Mouse (Mus musculus) forebrain, embryonic 12.5 days (tissue): ENCODE measurements around the gene Vwf. TPM values are rescaled to one million over a fixed set of nuclear protein-coding genes. Genes with fewer than 3 reads are reported as not detected.

ENCODE experiments used
- ATAC-seq: fragments of 200-750 bp; cut with Nextera tagmentation; 2 replicates; pipeline ENCODE4 v1.8.0; 2017; ENCODE audit warnings: moderate TSS enrichment; ENCODE audit not compliant: low FRiP score
- H3K27ac ChIP-seq: fragments of 300-500 bp; sonication (generic); 2 replicates; pipeline ENCODE4 v1.5.1; 2016; ENCODE audit warnings: mild to moderate bottlenecking
- H3K27me3 ChIP-seq: fragments of 300-500 bp; sonication (generic); 2 replicates; pipeline ENCODE4 v1.6.1; 2016; ENCODE audit warnings: mild to moderate bottlenecking
- H3K36me3 ChIP-seq: fragments of 300-500 bp; sonication (generic); replicated peaks from 2 replicates; pipeline ENCODE4 v1.6.1; 2016; ENCODE audit warnings: mild to moderate bottlenecking
- H3K4me1 ChIP-seq: fragments of 300-500 bp; sonication (generic); 2 replicates; pipeline ENCODE4 v1.6.1; 2016
- H3K4me2 ChIP-seq: fragments of 300-500 bp; sonication (generic); 2 replicates; pipeline ENCODE4 v1.6.1; 2016; ENCODE audit warnings: mild to moderate bottlenecking, moderate library complexity
- H3K4me3 ChIP-seq: fragments of 300-500 bp; sonication (generic); replicated peaks from 2 replicates; pipeline ENCODE4 v1.5.1; 2016; ENCODE audit warnings: mild to moderate bottlenecking
- H3K9ac ChIP-seq: fragments of 300-500 bp; sonication (generic); 2 replicates; pipeline ENCODE4 v1.6.1; 2016; ENCODE audit warnings: mild to moderate bottlenecking
- H3K9me3 ChIP-seq: fragments of 300-500 bp; sonication (generic); 2 replicates; pipeline ENCODE4 v1.6.1; 2016
- WGBS: fragments of 180-500 bp; shearing (Covaris S2); methylation state at CpG from one replicate; pipeline ENCODE4 v1.1.7; 2016; 5-methylcytosine and 5-hydroxymethylcytosine counted together
- polyA plus RNA-seq: library from polyadenylated mRNA; unstranded; fragments of >200 nt; fragmentation: Nextera tagmentation; extraction: Ambion mirVana; gene quantifications from 2 replicates; pipeline ENCODE4 v1.2.1, GENCODE M21; 2016

The Vwf gene
- polyA plus RNA-seq, 1 experiment from 2014 or later: 10.3 TPM

DNA sequence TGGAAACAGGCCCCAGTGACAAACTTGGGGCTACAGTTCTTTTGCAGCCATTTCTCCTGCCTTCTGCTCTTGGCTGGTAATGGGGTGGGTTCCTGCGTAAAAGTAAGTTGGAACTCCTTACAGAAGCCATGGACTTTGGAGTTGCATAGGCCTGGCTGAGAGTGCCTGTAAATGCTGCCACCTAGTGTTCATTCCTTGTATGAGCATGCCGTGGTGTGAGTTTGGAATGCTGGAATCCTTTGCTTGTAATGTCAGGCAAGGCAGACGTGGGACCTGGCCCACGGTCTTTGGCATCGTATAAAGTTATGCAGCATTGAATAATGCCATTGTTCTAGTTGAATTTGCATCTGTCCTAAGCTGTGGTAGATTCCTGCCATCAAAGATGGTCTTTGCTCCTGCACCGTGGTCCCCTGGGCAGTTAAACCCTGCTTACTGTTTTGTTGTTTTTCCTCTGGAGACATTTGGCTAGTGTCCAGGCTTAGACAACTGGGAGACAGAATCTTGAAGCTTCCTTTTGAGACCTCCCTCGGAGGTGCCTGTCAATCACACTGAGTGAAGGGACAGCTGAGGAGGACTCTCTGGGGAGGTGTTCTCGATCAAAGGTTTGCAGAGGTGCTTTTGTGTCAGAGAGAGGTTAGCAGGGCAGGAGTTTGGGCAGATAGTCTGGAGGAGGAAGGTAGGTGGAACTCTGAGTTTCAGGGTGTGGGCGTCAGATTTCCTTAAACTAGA, 58.1 kb downstream of the Vwf start:
- peaks cover 7% of the 10 kb centered on the region; the same call in 1 of the 2 replicates for H3K4me1 ChIP-seq
- no peak overlapping the region for H3K4me3 ChIP-seq
- ATAC-seq: peak; percentile 33; the same call in 1 of the 2 replicates
- H3K9me3 ChIP-seq: no peaks in the 10 kb centered on the region
- no peak overlapping the region for H3K9ac ChIP-seq
- H3K27ac ChIP-seq: no peak overlapping the region
- 28% methylated on average over 9 of the region's 9 CpGs for WGBS
- H3K27me3 ChIP-seq: peaks cover 27% of the 10 kb centered on the region
- no peak overlapping the region for H3K4me2 ChIP-seq
- no peaks in the 10 kb centered on the region for H3K36me3 ChIP-seq

DNA sequence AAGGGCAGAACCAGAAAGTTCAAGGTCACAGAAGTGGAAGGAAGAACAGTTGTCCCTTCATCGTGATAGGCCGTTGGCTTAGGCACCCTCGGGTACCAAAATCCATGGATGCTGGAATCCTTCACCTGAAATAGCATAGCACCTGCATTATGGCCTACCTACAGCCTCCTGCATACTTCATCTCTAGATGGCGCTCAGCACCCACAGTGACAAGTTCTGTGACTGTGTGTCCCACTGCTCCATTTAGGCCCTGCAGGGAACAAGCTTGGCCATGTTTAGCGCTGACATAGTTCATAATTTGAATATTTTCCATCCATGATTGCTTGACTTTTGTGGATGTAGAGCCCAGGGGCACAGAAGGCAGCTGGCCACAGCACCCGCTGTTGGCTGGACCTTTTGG, 62.5 kb downstream of the Vwf start:
- Histone ChIP-seq H3K9me3 (no peaks in the 10 kb centered on the region), H3K36me3 (no peaks in the 10 kb centered on the region), H3K4me3 (no peak overlapping the region), H3K4me2 (no peak overlapping the region), H3K4me1 (no peaks in the 10 kb centered on the region), H3K27ac (no peak overlapping the region), H3K27me3 (peaks cover 21% of the 10 kb centered on the region), H3K9ac (no peak overlapping the region)
- no peak for ATAC-seq
- 65% methylated on average over 6 of the region's 6 CpGs for WGBS

DNA sequence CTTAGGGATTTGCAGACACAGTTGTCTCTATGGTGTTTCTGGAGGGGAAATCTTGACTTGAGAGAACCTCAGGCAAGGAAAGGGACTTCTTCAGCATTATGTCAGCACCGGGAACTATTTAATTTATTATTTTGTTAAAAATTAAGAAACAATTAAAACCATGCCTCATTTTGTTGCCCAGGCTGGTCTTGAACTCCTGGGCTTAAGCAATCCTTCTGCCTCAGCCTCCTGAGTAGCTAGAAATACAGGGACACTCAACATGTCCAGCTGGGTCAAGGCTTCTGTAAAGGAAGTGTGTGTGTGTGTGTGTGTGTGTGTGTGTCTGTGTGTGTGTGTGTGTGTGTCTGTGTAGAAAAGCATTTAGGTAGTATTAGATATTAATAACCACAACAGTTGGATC, 71.3 kb downstream of the Vwf start:
- no peaks in the 10 kb centered on the region for H3K9me3 ChIP-seq
- H3K4me2 ChIP-seq: no peak overlapping the region
- 93% methylated on average over 1 of the region's 1 CpGs for WGBS
- no peak for ATAC-seq
- H3K4me1 ChIP-seq: no peaks in the 10 kb centered on the region
- no peaks in the 10 kb centered on the region for H3K27me3 ChIP-seq
- no peak overlapping the region for H3K27ac ChIP-seq
- H3K9ac ChIP-seq: no peak overlapping the region
- H3K36me3 ChIP-seq: no peaks in the 10 kb centered on the region
- H3K4me3 ChIP-seq: no peak overlapping the region

- Histone ChIP-seq H3K36me3 (no peaks in the 10 kb centered on the region), H3K27me3 (no peaks in the 10 kb centered on the region), H3K9ac (no peak overlapping the region), H3K9me3 (no peaks in the 10 kb centered on the region), H3K4me2 (no peak overlapping the region), H3K4me3 (no peak overlapping the region), H3K27ac (no peak overlapping the region), H3K4me1 (no peaks in the 10 kb centered on the region)
- 50% methylated on average over 6 of the region's 6 CpGs for WGBS
- ATAC-seq: no peak
These were observed 74.2 kb downstream of the Vwf start for GRCm38 (mm10) chr6:125620764-125621163.

- Histone ChIP-seq H3K4me3 (no peak overlapping the region), H3K4me2 (no peak overlapping the region), H3K36me3 (no peaks in the 10 kb centered on the region), H3K9ac (no peak overlapping the region), H3K27me3 (no peaks in the 10 kb centered on the region), H3K4me1 (no peaks in the 10 kb centered on the region), H3K9me3 (no peaks in the 10 kb centered on the region), H3K27ac (no peak overlapping the region)
- WGBS: 68% methylated on average over 2 of the region's 2 CpGs
- no peak for ATAC-seq
These were observed 75.9 kb downstream of the Vwf start for GRCm38 (mm10) chr6:125622434-125622833.

DNA sequence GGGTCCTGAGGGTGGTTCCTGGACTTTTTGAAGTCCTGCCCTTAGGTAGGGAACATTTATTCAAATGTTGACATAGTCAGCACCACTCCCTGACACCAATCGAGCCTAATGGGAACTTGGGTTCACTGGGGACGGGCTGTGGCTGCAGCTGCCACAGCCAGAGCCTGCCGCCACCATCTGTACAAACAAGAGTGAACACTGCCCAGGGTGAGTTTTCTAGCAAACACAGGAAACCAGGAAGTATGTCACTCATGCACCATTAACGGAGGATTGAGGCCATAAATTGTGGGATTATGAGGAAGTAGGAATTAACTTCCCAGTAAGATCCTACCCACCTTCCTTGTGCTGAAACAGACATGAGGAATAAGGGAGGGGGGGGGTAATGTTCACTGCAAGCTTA, 93.9 kb downstream of the Vwf start:
- WGBS: 80% methylated on average over 4 of the region's 4 CpGs
- no peaks in the 10 kb centered on the region for H3K4me1 ChIP-seq
- H3K27ac ChIP-seq: no peak overlapping the region
- no peaks in the 10 kb centered on the region for H3K9me3 ChIP-seq
- peaks cover 3% of the 10 kb centered on the region; the same call in 1 of the 2 replicates for H3K27me3 ChIP-seq
- no peak overlapping the region for H3K4me3 ChIP-seq
- no peaks in the 10 kb centered on the region for H3K36me3 ChIP-seq
- ATAC-seq: no peak
- no peak overlapping the region for H3K9ac ChIP-seq
- no peak overlapping the region for H3K4me2 ChIP-seq

DNA sequence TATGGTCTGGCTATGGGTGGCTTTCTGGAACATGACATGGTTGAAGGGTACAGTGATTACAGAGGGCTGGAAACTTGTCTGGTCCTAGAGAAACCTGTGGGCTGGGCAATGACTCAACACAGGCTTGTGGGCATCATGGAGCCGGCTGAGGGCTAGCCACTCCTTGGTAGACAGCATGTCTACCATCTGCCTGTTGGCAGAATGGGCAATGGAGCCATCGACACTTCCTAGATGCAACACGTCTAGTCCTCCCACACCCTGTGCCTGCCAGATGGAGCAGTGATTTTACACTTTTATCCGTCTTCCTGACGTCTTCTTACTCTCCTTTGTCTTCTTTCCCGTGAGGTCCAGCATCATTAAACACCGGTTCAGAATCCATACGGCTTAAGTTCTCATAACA, 94.6 kb downstream of the Vwf start:
- 87% methylated on average over 8 of the region's 8 CpGs for WGBS
- H3K27me3 ChIP-seq: peaks cover 3% of the 10 kb centered on the region; the same call in 1 of the 2 replicates
- no peaks in the 10 kb centered on the region for H3K4me1 ChIP-seq
- no peak overlapping the region for H3K4me3 ChIP-seq
- H3K36me3 ChIP-seq: no peaks in the 10 kb centered on the region
- H3K9ac ChIP-seq: no peak overlapping the region
- no peaks in the 10 kb centered on the region for H3K9me3 ChIP-seq
- H3K4me2 ChIP-seq: no peak overlapping the region
- ATAC-seq: no peak
- H3K27ac ChIP-seq: no peak overlapping the region

GRCm38 (mm10) chr6:125648964-125649363, 102.4 kb downstream of the Vwf start:
- no peak overlapping the region for H3K9ac ChIP-seq
- H3K4me2 ChIP-seq: no peak overlapping the region
- no peaks in the 10 kb centered on the region for H3K4me1 ChIP-seq
- WGBS: 88% methylated on average over 12 of the region's 12 CpGs
- no peaks in the 10 kb centered on the region for H3K27me3 ChIP-seq
- H3K9me3 ChIP-seq: no peaks in the 10 kb centered on the region
- ATAC-seq: no peak
- H3K27ac ChIP-seq: no peak overlapping the region
- no peaks in the 10 kb centered on the region for H3K36me3 ChIP-seq
- no peak overlapping the region for H3K4me3 ChIP-seq

DNA sequence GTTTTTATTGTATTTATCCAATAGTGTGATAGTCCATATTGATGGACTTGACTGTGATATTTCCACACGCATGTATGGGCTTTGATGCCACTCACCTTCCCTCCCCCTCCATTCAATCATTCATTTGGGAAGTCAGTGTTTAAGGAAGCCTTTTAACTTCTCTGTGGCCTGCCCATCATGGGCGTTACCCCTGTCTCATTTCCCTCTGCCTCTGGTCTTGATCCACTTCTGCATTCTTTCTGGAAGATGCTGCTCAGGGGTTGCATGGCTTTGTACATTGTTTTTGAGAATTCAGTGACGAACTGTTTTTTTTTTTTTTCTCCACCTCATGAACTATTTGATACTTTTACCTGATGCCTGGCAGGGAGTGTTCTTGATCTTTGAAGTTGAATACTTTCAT, 104.8 kb downstream of the Vwf start:
- Histone ChIP-seq H3K4me1 (no peaks in the 10 kb centered on the region), H3K27ac (no peak overlapping the region)
- no peak for ATAC-seq

DNA sequence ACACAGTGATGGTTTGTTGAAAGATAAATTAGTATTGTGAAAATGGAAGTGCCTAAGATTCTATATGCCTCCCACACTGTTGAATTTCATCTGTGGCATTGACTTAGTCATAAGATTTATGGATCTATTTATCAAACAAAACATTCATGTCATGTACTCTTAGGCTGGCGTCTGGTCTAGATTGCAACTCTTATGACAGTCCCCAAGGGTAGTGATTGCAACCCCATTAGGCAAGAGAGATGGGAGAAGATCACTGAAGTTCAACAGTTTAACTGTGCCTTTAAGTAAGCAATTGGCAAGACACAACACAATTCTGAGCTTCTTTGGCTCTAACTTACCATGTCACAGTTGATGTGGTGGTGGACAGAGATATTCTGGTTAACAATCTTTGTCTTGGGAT, 106.8 kb downstream of the Vwf start:
- Histone ChIP-seq H3K4me1 (no peaks in the 10 kb centered on the region), H3K9ac (no peak overlapping the region), H3K27me3 (no peaks in the 10 kb centered on the region), H3K4me3 (no peak overlapping the region), H3K4me2 (no peak overlapping the region), H3K27ac (no peak overlapping the region), H3K36me3 (no peaks in the 10 kb centered on the region), H3K9me3 (no peaks in the 10 kb centered on the region)
- ATAC-seq: no peak
- WGBS: 89% methylated on average over 1 of the region's 1 CpGs

More for the DNA sequence above, 104.8 kb downstream of the Vwf start:
- no peak overlapping the region for H3K4me3 ChIP-seq
- no peaks in the 10 kb centered on the region for H3K27me3 ChIP-seq
- no peaks in the 10 kb centered on the region for H3K9me3 ChIP-seq
- H3K36me3 ChIP-seq: no peaks in the 10 kb centered on the region
- no peak overlapping the region for H3K9ac ChIP-seq
- 89% methylated on average over 3 of the region's 3 CpGs for WGBS
- H3K4me2 ChIP-seq: no peak overlapping the region

DNA sequence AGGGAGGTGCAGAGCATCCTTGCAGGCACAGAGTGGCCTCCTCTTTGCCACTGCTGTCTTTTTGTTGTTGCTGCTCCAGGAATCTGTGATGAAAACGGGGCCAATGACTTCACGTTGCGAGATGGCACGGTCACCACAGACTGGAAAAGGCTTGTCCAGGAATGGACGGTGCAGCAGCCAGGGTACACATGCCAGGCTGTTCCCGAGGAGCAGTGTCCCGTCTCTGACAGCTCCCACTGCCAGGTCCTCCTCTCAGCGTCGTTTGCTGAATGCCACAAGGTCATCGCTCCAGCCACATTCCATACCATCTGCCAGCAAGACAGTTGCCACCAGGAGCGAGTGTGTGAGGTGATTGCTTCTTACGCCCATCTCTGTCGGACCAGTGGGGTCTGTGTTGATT, 110.3 kb downstream of the Vwf start:
- Histone ChIP-seq H3K4me3 (no peak overlapping the region), H3K36me3 (no peaks in the 10 kb centered on the region), H3K9ac (no peak overlapping the region), H3K4me2 (no peak overlapping the region), H3K9me3 (no peaks in the 10 kb centered on the region), H3K27ac (no peak overlapping the region), H3K27me3 (no peaks in the 10 kb centered on the region), H3K4me1 (no peaks in the 10 kb centered on the region)
- no peak for ATAC-seq
- WGBS: 87% methylated on average over 13 of the region's 13 CpGs

GRCm38 (mm10) chr6:125657966-125658365, 111.4 kb downstream of the Vwf start:
- Histone ChIP-seq H3K36me3 (no peaks in the 10 kb centered on the region), H3K4me1 (no peaks in the 10 kb centered on the region), H3K27me3 (no peaks in the 10 kb centered on the region), H3K4me2 (no peak overlapping the region), H3K4me3 (no peak overlapping the region), H3K27ac (no peak overlapping the region), H3K9me3 (no peaks in the 10 kb centered on the region), H3K9ac (no peak overlapping the region)
- WGBS: 91% methylated on average over 5 of the region's 5 CpGs
- ATAC-seq: no peak

- no peak for ATAC-seq
- H3K4me1 ChIP-seq: no peaks in the 10 kb centered on the region
- WGBS: 48% methylated on average over 14 of the region's 14 CpGs
These were observed 114.7 kb downstream of the Vwf start for GRCm38 (mm10) chr6:125661106-125661877.

More at GRCm38 (mm10) chr6:125661106-125661877, 114.7 kb downstream of the Vwf start:
- Histone ChIP-seq H3K27ac (no peak overlapping the region), H3K9me3 (no peaks in the 10 kb centered on the region), H3K27me3 (no peaks in the 10 kb centered on the region), H3K4me3 (no peak overlapping the region), H3K9ac (no peak overlapping the region), H3K4me2 (no peak overlapping the region), H3K36me3 (no peaks in the 10 kb centered on the region)
